Mouse (Mus musculus): ENCODE measurements around the gene Pxdn. TPM values are rescaled to one million over a fixed set of nuclear protein-coding genes. Genes with fewer than 3 reads are reported as not detected.

Gene Pxdn
- polyA plus RNA-seq, 1 experiment from 2014 or later, result 108 TPM

GRCm38 (mm10) chr12:29930591-29930990 lies 6.8 kb upstream of the Pxdn start:
- POLR2A ChIA-PET, result no interaction called here
- DNase-seq (ENCODE audit: low read depth, low spot score) (no peak), ATAC-seq (no peak)
- no peaks in the 10 kb centered on the region for H3K27me3 ChIP-seq
- in situ Hi-C loops (cut with MboI; ENCODE audit: low pct_unique_long_range_greater_than_20kb), result loop anchor here (5.0 kb wide), 1 partner anchor 107 kb away; no protein-coding TSS in a partner anchor
- TF ChIP-seq CTCF (IDR thresholded peaks at IDR 0.05), result no peak
- CTCF ChIA-PET, result interaction anchor here (2.4 to 5.5 kb wide), 2 partner anchors 23 to 108 kb away, joined by 12 to 52 read pairs; no protein-coding TSS in a partner anchor

- DNase-seq (ENCODE audit: low read depth, low spot score), result no peak
- H3K27me3 ChIP-seq, result no peaks in the 10 kb centered on the region
- ChIA-PET CTCF (interaction anchor here (0.8 to 5.5 kb wide), 6 partner anchors 9 to 105 kb away, joined by 3 to 52 read pairs (median 4); no protein-coding TSS in a partner anchor), POLR2A (interaction anchor here (0.5 to 1.2 kb wide), 2 partner anchors 105 to 1551 kb away, joined by 3 to 4 read pairs; no protein-coding TSS in a partner anchor)
- peak; percentile 17 for ATAC-seq
- no peak for TF ChIP-seq CTCF (IDR thresholded peaks at IDR 0.05)
- in situ Hi-C loops (cut with MboI; ENCODE audit: low pct_unique_long_range_greater_than_20kb), result loop anchor here (5.0 kb wide), 1 partner anchor 104 kb away; no protein-coding TSS in a partner anchor
Observed at GRCm38 (mm10) chr12:29932951-29933350, 4.5 kb upstream of the Pxdn start.

GRCm38 (mm10) chr12:29933501-29933900 lies 3.9 kb upstream of the Pxdn start:
- no peaks in the 10 kb centered on the region for H3K27me3 ChIP-seq
- no peak for DNase-seq (ENCODE audit: low read depth, low spot score)
- POLR2A ChIA-PET, result interaction anchor here (0.5 kb wide), 1 partner anchor 1550 kb away, joined by 3 read pairs; no protein-coding TSS in a partner anchor
- CTCF ChIA-PET, result interaction anchor here (0.8 to 5.5 kb wide), 6 partner anchors 10 to 105 kb away, joined by 3 to 52 read pairs (median 4); no protein-coding TSS in a partner anchor
- in situ Hi-C loops (cut with MboI; ENCODE audit: low pct_unique_long_range_greater_than_20kb), result loop anchor here (5.0 kb wide), 1 partner anchor 104 kb away; no protein-coding TSS in a partner anchor
- no peak for ATAC-seq
- no peak for TF ChIP-seq CTCF (IDR thresholded peaks at IDR 0.05)

- POLR2A ChIA-PET, result no interaction called here
- CTCF ChIA-PET, result interaction anchor here (1.0 to 5.5 kb wide), 6 partner anchors 10 to 104 kb away, joined by 3 to 52 read pairs (median 4); no protein-coding TSS in a partner anchor
Observed at GRCm38 (mm10) chr12:29934120-29934581, 3.3 kb upstream of the Pxdn start.

GRCm38 (mm10) chr12:29937851-29938375 lies 505 bp downstream of the Pxdn start:
- ChIA-PET CTCF (no interaction called here), POLR2A (no interaction called here)
- no peak for TF ChIP-seq CTCF (IDR thresholded peaks at IDR 0.05)
- peak; percentile 41 for ATAC-seq
- in situ Hi-C loops (cut with MboI; ENCODE audit: low pct_unique_long_range_greater_than_20kb), result no loop called here
- DNase-seq (ENCODE audit: low read depth, low spot score), result no peak
- H3K27me3 ChIP-seq, result no peaks in the 10 kb centered on the region

More at GRCm38 (mm10) chr12:29934120-29934581, 3.3 kb upstream of the Pxdn start:
- no peak for TF ChIP-seq CTCF (IDR thresholded peaks at IDR 0.05)
- DNase-seq (ENCODE audit: low read depth, low spot score) (peak; percentile 80), ATAC-seq (peak; percentile 57)
- H3K27me3 ChIP-seq, result no peaks in the 10 kb centered on the region
- in situ Hi-C loops (cut with MboI; ENCODE audit: low pct_unique_long_range_greater_than_20kb), result loop anchor here (5.0 kb wide), 1 partner anchor 103 kb away; no protein-coding TSS in a partner anchor

GRCm38 (mm10) chr12:29938376-29939041 lies 1.1 kb downstream of the Pxdn start:
- DNase-seq (ENCODE audit: low read depth, low spot score) (no peak), ATAC-seq (peak; percentile 85)
- TF ChIP-seq CTCF (IDR thresholded peaks at IDR 0.05), result no peak
- ChIA-PET CTCF (interaction anchor here (1.5 kb wide), 1 partner anchor 12 kb away, joined by 6 read pairs; no protein-coding TSS in a partner anchor), POLR2A (interaction anchor here (0.7 kb wide), 1 partner anchor 18 kb away, joined by 3 read pairs; no protein-coding TSS in a partner anchor)
- H3K27me3 ChIP-seq, result no peaks in the 10 kb centered on the region
- in situ Hi-C loops (cut with MboI; ENCODE audit: low pct_unique_long_range_greater_than_20kb), result no loop called here

- in situ Hi-C loops (cut with MboI; ENCODE audit: low pct_unique_long_range_greater_than_20kb), result no loop called here
- DNase-seq (ENCODE audit: low read depth, low spot score) (no peak), ATAC-seq (no peak)
- TF ChIP-seq CTCF (IDR thresholded peaks at IDR 0.05), result no peak
- POLR2A ChIA-PET, result interaction anchor here (0.7 kb wide), 1 partner anchor 17 kb away, joined by 3 read pairs; no protein-coding TSS in a partner anchor
- CTCF ChIA-PET, result interaction anchor here (1.5 kb wide), 1 partner anchor 13 kb away, joined by 6 read pairs; no protein-coding TSS in a partner anchor
- no peaks in the 10 kb centered on the region for H3K27me3 ChIP-seq
Observed at GRCm38 (mm10) chr12:29939261-29939671, 1.9 kb downstream of the Pxdn start.

- no peak for TF ChIP-seq CTCF (IDR thresholded peaks at IDR 0.05)
- ChIA-PET POLR2A (no interaction called here), CTCF (no interaction called here)
- DNase-seq (ENCODE audit: low read depth, low spot score), result no peak
- no peaks in the 10 kb centered on the region for H3K27me3 ChIP-seq
- in situ Hi-C loops (cut with MboI; ENCODE audit: low pct_unique_long_range_greater_than_20kb), result no loop called here
- ATAC-seq, result no peak
Observed at GRCm38 (mm10) chr12:29942435-29942834, 5.0 kb downstream of the Pxdn start.

- TF ChIP-seq CTCF (IDR thresholded peaks at IDR 0.05), result no peak
- CTCF ChIA-PET, result interaction anchor here (0.7 to 1.6 kb wide), 2 partner anchors 18 to 95 kb away, joined by 3 read pairs; no protein-coding TSS in a partner anchor
- ATAC-seq (no peak), DNase-seq (ENCODE audit: low read depth, low spot score) (no peak)
- in situ Hi-C loops (cut with MboI; ENCODE audit: low pct_unique_long_range_greater_than_20kb), result no loop called here
- no peaks in the 10 kb centered on the region for H3K27me3 ChIP-seq
- POLR2A ChIA-PET, result no interaction called here
Observed at GRCm38 (mm10) chr12:29944650-29945049, 7.2 kb downstream of the Pxdn start.

- in situ Hi-C loops (cut with MboI; ENCODE audit: low pct_unique_long_range_greater_than_20kb), result no loop called here
- POLR2A ChIA-PET, result no interaction called here
- ATAC-seq, result no peak
- CTCF ChIA-PET, result interaction anchor here (1.2 to 1.6 kb wide), 2 partner anchors 38 to 94 kb away, joined by 3 read pairs; no protein-coding TSS in a partner anchor
- TF ChIP-seq CTCF (IDR thresholded peaks at IDR 0.05), result no peak
- DNase-seq (ENCODE audit: low read depth, low spot score), result no peak
- H3K27me3 ChIP-seq, result no peaks in the 10 kb centered on the region
Observed at GRCm38 (mm10) chr12:29945182-29945743, 7.9 kb downstream of the Pxdn start.

Data from Patski (cell line).